Mouse (Mus musculus): ENCODE measurements at regions not wholly inside any gene's neighbourhood (a gene's known extent, or its start where the extent isn't known, plus 50 kb on each side); places are given as distances from the start of the nearest gene placed in this dataset.

- Histone ChIP-seq H3K9me3 (no peaks in the 10 kb centered on the region), H3K36me3 (replicated peaks; ENCODE audit: low read length) (no peaks in the 10 kb centered on the region), H3K27me3 (replicated peaks) (peaks cover 44% of the 10 kb centered on the region), H3K4me1 (peaks cover 20% of the 10 kb centered on the region), H3K4me3 (replicated peaks) (no peak overlapping the region)
- TF ChIP-seq GATA1 (IDR thresholded peaks at IDR 0.05; ENCODE audit: borderline replicate concordance, low read length) (no peak), FLI1 (IDR thresholded peaks at IDR 0.05; ENCODE audit: low read length) (no peak)
Observed at GRCm38 (mm10) chr15:85660528-85661392, 74.0 kb upstream of the Ppara start.

- Histone ChIP-seq H3K4me1 (peaks cover 17% of the 10 kb centered on the region), H3K36me3 (replicated peaks; ENCODE audit: low read length) (no peaks in the 10 kb centered on the region), H3K9me3 (no peaks in the 10 kb centered on the region), H3K4me3 (replicated peaks) (no peak overlapping the region), H3K27me3 (replicated peaks) (peaks cover 41% of the 10 kb centered on the region)
- TF ChIP-seq FLI1 (IDR thresholded peaks at IDR 0.05; ENCODE audit: low read length) (no peak), GATA1 (IDR thresholded peaks at IDR 0.05; ENCODE audit: borderline replicate concordance, low read length) (no peak)
Observed at GRCm38 (mm10) chr15:85661393-85661690, 73.4 kb upstream of the Ppara start.

DNA sequence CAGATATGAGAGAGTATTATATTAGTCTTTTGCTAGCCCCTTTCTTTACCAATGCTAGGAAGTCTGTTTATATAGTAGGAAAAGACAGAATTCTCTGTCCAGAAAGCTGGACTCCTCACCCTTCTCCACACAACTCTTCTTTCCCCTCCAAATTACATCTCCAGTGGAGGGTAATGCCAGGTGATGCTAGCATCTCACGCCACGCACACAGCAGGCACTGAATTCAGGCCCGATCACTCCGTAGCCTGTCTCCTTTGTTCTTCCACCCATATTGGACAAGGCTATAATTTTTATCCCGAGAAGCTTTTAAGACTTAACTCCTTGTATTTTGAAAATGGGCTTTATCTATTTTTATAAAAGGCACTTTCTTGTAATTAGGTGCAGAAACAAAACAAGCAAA is 73.0 kb upstream of the Ppara start:
- no peak overlapping the region for H3K4me3 ChIP-seq (replicated peaks)
- no peaks in the 10 kb centered on the region for H3K9me3 ChIP-seq
- no peak for TF ChIP-seq FLI1 (IDR thresholded peaks at IDR 0.05; ENCODE audit: low read length)
- no peak for TF ChIP-seq GATA1 (IDR thresholded peaks at IDR 0.05; ENCODE audit: borderline replicate concordance, low read length)
- H3K4me1 ChIP-seq = peaks cover 17% of the 10 kb centered on the region
- peaks cover 45% of the 10 kb centered on the region for H3K27me3 ChIP-seq (replicated peaks)
- H3K36me3 ChIP-seq (replicated peaks; ENCODE audit: low read length) = no peaks in the 10 kb centered on the region

DNA sequence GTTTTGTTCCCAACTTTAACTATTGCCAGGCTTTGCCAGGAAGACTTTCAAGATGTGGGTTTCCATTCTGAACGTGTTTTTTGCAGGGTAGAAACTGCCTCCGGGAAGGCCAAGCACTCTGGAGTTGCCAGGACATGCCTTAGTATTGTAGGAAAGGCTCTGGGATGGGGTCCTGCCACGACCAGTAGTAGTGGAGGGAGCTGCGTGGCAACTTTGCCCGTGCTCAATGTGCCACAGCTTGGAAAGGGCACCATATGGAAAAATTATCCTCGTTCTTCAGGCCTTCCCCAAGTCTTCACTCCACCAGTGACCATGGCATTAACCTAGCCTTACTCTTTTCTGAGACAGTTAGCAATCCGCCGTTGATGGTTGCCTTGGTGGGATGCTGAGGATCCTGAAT is 72.5 kb upstream of the Ppara start:
- TF ChIP-seq GATA1 (IDR thresholded peaks at IDR 0.05; ENCODE audit: borderline replicate concordance, low read length) = no peak
- TF ChIP-seq FLI1 (IDR thresholded peaks at IDR 0.05; ENCODE audit: low read length) = no peak
- Histone ChIP-seq H3K36me3 (replicated peaks; ENCODE audit: low read length) (no peaks in the 10 kb centered on the region), H3K4me1 (peaks cover 12% of the 10 kb centered on the region), H3K27me3 (replicated peaks) (peaks cover 46% of the 10 kb centered on the region), H3K4me3 (replicated peaks) (no peak overlapping the region), H3K9me3 (no peaks in the 10 kb centered on the region)

DNA sequence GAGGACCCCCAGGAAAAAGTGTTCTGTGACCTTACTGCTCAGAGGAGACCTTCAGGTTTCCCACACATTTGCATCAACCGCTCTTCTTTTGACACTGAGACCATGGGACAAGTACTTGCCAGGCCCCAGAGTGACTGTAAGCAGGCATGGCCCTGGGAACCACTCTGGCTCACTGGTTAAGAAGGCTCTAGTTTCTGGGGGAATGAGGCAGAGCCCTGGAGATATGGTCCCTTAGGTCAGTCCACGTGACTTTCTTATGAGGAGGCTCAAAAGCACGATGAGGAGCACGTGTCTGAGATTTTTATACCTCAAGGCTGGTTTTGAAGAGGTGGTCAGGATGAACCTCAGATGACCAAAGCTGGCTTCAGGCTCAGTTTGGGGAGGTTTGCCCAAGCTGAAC is 72.1 kb upstream of the Ppara start:
- Histone ChIP-seq H3K27me3 (replicated peaks) (peaks cover 50% of the 10 kb centered on the region), H3K9me3 (no peaks in the 10 kb centered on the region), H3K4me3 (replicated peaks) (no peak overlapping the region), H3K4me1 (peaks cover 8% of the 10 kb centered on the region), H3K36me3 (replicated peaks; ENCODE audit: low read length) (no peaks in the 10 kb centered on the region)
- TF ChIP-seq FLI1 (IDR thresholded peaks at IDR 0.05; ENCODE audit: low read length) (no peak), GATA1 (IDR thresholded peaks at IDR 0.05; ENCODE audit: borderline replicate concordance, low read length) (no peak)

DNA sequence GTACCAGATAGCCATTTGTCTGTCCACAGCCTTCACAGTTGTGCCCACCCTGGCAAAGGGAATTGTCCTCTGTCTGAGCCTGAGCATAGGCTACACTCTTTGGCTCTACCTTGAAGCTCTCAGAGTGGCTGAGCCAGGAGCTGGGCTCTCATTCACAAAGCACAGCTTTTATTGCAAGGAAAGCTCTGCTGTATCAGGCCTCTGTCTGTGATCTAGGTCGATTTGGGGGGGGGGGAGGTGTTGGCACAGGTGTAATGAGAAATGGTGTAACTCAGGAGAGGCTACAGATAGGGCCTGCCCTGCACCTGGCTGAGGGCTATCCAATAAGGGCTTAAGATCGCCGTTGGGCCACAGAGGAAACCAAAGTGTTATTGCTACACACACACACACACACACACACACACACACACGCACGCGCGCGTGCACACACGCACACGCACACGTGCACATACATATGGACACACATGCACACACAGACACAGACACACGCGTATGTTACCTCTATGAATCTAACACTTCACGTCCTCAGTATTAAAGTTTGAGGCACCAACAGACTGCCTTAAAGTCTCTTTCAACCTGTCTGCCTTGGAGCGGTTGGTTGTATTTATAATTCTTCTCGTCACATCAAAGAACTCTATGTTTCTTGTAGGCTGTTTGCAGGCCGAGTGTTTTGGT is 70.9 kb upstream of the Ppara start:
- no peaks in the 10 kb centered on the region for H3K9me3 ChIP-seq
- H3K4me3 ChIP-seq (replicated peaks) = no peak overlapping the region
- no peaks in the 10 kb centered on the region for H3K36me3 ChIP-seq (replicated peaks; ENCODE audit: low read length)
- peaks cover 55% of the 10 kb centered on the region for H3K27me3 ChIP-seq (replicated peaks)
- peaks cover 3% of the 10 kb centered on the region for H3K4me1 ChIP-seq
- no peak for TF ChIP-seq GATA1 (IDR thresholded peaks at IDR 0.05; ENCODE audit: borderline replicate concordance, low read length)
- TF ChIP-seq FLI1 (IDR thresholded peaks at IDR 0.05; ENCODE audit: low read length) = no peak

DNA sequence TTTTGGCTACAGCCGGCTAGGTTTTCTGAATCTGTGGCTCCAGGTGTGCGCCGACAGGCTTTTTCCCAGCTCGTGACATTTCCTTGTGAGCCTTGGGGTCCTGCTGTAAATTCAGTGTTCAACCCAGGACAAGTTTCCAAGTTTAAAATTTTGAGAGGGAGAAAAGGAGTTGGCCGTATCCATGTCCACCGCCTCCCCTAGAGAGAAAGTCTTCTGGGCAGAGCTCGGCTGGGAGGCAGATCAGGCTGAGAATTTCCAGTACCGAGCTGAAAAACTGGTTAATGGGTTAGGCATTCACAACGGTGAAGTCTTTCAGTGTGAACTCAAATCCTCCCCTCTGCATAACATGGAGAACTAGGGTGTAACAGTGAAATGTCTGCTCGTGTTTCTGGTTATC is 70.4 kb upstream of the Ppara start:
- Histone ChIP-seq H3K27me3 (replicated peaks) (peaks cover 61% of the 10 kb centered on the region), H3K4me1 (peaks cover 8% of the 10 kb centered on the region), H3K36me3 (replicated peaks; ENCODE audit: low read length) (no peaks in the 10 kb centered on the region), H3K9me3 (no peaks in the 10 kb centered on the region), H3K4me3 (replicated peaks) (no peak overlapping the region)
- no peak for TF ChIP-seq GATA1 (IDR thresholded peaks at IDR 0.05; ENCODE audit: borderline replicate concordance, low read length)

GRCm38 (mm10) chr15:85665181-85665821 is 69.5 kb upstream of the Ppara start:
- peaks cover 69% of the 10 kb centered on the region for H3K27me3 ChIP-seq (replicated peaks)
- H3K4me3 ChIP-seq (replicated peaks) = no peak overlapping the region

DNA sequence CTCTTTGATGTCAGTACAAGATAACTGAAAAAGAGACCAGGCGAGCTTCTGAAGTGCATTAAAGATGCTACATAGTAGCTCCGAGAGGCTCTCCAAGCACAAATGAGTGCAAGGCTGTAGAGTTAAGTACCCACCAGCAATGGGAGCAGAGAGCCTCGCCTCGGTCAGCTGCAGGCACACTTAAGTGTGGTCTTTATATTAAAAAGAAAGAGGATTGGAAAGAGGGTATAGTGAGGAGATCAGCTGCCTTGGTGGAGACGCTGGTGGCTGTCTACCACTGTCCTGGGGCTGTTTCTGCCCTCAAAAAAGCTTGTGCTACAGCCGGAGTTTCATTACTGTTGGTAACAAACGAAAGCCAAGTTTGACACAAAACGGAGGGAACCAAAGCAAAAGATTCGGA is 68.3 kb upstream of the Ppara start:
- no peak for TF ChIP-seq FLI1 (IDR thresholded peaks at IDR 0.05; ENCODE audit: low read length)
- TF ChIP-seq GATA1 (IDR thresholded peaks at IDR 0.05; ENCODE audit: borderline replicate concordance, low read length) = no peak
- Histone ChIP-seq H3K4me3 (replicated peaks) (no peak overlapping the region), H3K36me3 (replicated peaks; ENCODE audit: low read length) (no peaks in the 10 kb centered on the region), H3K9me3 (no peaks in the 10 kb centered on the region), H3K4me1 (peaks cover 29% of the 10 kb centered on the region), H3K27me3 (replicated peaks) (peaks cover 72% of the 10 kb centered on the region)

More at GRCm38 (mm10) chr15:85665181-85665821, 69.5 kb upstream of the Ppara start:
- TF ChIP-seq GATA1 (IDR thresholded peaks at IDR 0.05; ENCODE audit: borderline replicate concordance, low read length) (no peak), FLI1 (IDR thresholded peaks at IDR 0.05; ENCODE audit: low read length) (no peak)
- Histone ChIP-seq H3K36me3 (replicated peaks; ENCODE audit: low read length) (no peaks in the 10 kb centered on the region), H3K4me1 (peaks cover 17% of the 10 kb centered on the region), H3K9me3 (no peaks in the 10 kb centered on the region)

DNA sequence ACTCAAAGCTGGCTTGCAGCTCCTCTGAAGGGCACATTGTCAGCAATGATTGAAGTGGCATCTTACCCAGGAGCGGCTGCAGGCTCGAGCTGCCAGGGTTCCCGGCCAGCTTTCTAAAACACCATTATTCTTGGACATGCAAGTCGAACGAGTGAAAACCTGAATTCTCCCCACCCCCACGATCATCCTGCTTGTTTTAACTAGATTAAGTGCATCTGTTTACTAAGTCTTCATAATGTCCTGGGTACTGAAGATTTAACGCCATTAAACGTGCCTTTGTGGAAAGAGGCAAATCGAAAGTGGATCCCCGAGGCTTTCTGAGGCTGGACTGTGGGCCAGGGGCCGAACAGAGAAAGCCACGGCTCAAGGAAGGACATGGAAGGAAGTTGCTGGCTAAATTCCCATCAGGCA is 67.4 kb upstream of the Ppara start:
- Histone ChIP-seq H3K9me3 (no peaks in the 10 kb centered on the region), H3K4me1 (peaks cover 32% of the 10 kb centered on the region), H3K27me3 (replicated peaks) (peaks cover 74% of the 10 kb centered on the region), H3K4me3 (replicated peaks) (no peak overlapping the region), H3K36me3 (replicated peaks; ENCODE audit: low read length) (no peaks in the 10 kb centered on the region)
- no peak for TF ChIP-seq FLI1 (IDR thresholded peaks at IDR 0.05; ENCODE audit: low read length)
- no peak for TF ChIP-seq GATA1 (IDR thresholded peaks at IDR 0.05; ENCODE audit: borderline replicate concordance, low read length)
